Mouse (Mus musculus): ENCODE data around the gene Mrpl52.
A peak's percentile ranks its signal among the peaks of the same experiment; 100 is the strongest.

Gene Mrpl52

DNA sequence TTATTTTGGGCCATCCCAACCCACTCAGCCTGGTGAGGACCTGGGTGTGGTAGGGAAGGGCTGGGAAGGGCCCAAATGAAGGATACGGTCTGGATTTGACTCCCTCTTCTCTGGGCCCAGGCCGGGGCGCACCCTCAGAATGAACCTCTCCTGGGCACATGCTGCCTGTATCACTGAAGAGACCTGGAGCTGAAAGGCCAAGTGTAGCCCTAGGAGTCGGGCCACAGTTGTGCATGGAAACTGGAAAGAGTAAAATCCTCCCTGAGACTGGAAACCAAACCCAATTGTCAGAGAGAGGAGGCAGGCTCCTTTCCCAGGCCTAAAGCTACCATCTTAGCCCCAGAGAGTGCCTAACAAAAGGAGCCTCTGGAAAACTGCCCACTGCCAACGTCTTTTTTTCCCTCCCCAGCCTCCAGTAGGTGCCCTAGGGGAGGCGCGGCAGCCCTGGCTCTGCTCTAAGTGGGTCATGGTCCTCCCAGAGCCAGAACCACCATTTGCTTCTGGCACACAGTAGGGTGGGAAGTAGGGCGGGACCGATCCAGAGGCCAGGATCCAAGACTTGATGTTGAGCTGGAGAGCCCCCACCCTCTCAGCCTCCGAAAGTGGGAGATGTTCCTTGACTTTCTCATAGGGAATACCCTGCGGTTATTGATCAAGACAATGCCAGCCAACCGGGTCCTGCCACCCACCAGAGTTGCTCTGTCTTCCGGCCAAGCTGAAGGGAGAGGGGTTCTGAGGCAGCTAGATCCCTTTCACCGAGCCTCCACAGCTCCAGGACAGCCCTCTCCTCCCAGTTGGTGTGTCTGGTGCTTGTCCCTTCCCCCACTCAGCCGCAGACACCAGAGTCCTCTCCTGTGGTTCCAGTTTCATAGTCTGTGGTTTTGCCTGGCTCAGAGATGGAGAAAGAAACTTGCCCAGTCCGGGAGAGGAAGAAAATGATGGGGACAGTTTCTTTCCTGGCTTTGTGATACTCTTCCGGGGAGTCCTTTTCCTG is 6.4 kb downstream of the Mrpl52 start:
- no peak for DNase-seq (ENCODE audit: low spot score in 2 of 2)

DNA sequence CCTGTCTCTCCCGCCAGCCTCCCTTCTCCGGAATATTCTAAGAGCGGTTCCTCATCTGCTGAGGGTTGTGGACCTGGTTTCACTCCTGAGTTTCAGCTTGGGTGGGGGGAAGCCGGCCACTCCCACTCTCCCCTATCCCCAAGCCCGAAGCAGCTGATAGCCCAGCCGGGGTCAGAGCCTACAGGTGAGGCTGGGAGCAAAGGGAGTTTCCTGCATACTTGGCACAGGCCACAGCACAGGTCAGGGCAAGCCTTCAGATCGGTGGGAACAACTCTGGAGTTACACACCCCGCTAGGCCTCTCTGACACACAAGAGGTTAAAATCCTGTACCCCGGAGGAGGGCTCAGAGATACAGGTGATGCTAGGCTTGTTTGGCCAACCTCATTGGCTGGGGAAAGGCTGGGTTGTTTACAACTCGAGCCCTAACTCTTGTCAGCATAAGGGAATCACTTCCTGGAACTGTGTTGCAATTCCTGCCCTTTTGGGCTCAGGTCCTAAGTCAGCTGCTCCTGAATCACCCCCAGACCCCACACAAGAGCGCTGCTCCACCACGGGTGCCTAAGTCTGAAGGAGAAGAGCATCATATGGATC is 7.3 kb downstream of the Mrpl52 start:
- no peak for DNase-seq (ENCODE audit: low spot score in 2 of 2)

DNA sequence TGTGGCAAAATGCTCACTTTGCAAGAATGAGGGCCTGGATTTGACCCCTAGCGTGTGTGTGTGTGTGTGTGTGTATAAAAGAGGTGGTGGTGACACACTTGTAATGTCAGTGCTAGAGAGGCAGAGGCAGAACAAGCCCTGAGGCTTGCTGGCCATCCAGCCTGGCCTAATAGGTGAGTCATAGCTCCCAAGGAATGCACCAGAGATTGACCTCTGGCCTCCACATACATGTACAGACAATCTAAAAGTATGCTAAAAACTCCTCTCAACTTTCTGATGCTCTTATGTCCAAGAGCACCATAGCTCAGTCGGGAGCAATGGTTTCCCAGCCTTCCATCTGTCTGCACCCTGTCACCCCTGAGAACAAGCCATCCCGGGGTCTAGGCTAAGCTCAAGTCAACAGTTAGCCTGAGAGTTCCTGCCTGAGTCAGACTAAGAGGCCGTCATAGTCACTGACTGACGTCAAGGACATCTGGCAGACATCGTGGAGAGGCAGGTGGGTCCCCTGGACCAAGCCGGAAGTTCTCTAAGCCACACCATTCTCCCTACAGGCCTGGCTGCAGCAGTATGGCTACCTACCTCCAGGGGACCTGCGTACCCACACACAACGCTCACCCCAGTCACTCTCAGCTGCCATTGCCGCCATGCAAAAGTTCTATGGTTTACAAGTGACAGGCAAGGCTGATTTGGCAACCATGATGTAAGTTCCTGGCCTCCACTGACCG is 8.6 kb downstream of the Mrpl52 start:
- no peak for DNase-seq (ENCODE audit: low spot score in 2 of 2)

DNA sequence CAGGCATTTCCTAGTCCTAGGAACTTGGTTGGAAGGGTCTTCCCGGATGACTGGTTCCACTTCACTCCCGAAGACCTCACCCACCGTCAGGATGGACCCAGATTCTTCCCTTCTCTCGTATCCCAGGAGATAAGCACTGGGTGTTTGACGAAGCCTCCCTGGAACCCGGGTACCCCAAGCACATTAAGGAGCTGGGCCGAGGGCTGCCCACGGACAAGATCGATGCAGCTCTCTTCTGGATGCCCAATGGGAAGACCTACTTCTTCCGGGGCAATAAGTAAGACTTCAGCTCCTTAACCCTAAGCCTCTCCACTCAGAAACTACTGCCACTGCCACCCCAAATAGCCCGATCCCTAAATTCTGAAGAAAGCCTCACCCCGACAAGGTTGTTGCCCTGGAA is 12.4 kb downstream of the Mrpl52 start:
- no peak for DNase-seq (ENCODE audit: low spot score in 2 of 2)

DNA sequence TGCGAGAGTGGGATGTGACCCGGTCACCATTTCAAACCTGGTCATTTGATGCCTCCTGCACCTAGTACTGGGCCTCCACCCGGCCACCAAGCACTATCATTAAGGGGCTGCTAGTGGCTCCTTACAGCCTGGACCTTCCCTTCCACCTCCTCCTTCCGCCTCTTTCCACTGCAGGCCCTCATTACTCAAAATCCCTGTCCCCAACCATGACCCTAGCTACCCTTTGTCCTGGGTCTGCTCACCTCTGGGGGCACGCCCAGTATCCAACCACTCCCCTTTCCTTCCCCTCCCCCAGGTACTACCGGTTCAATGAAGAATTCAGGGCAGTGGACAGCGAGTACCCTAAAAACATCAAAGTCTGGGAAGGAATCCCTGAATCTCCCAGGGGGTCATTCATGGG is 12.9 kb downstream of the Mrpl52 start:
- no peak for DNase-seq (ENCODE audit: low spot score in 2 of 2)

DNA sequence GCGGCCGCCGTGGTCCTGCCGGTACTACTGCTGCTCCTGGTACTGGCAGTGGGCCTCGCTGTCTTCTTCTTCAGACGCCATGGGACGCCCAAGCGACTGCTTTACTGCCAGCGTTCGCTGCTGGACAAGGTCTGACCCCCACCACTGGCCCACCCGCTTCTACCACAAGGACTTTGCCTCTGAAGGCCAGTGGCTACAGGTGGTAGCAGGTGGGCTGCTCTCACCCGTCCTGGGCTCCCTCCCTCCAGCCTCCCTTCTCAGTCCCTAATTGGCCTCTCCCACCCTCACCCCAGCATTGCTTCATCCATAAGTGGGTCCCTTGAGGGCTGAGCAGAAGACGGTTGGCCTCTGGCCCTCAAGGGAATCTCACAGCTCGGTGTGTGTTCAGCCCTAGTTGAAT is 13.8 kb downstream of the Mrpl52 start:
- no peak for DNase-seq (ENCODE audit: low spot score in 2 of 2)

DNA sequence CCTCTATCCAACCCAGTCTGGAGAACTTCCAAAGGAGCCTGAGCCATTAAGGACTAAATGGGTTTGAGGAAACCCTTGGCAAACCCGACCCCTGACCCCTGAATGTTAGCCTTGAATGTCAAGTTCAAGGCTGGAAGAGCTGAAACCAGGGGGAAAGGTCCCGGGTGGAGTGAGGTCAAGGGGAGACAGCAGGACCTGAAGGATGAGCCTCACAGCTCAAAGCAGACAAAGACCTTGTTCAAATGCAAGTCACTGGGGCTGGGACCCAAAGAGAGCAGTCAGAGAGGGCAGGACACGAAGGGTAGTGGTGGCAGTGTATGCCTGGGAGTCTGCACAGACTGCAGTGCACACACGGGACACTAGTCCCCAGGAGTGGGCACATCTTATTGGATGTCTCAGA is 14.7 kb downstream of the Mrpl52 start:
- DNase-seq (ENCODE audit: low spot score in 2 of 2), result no peak

DNA sequence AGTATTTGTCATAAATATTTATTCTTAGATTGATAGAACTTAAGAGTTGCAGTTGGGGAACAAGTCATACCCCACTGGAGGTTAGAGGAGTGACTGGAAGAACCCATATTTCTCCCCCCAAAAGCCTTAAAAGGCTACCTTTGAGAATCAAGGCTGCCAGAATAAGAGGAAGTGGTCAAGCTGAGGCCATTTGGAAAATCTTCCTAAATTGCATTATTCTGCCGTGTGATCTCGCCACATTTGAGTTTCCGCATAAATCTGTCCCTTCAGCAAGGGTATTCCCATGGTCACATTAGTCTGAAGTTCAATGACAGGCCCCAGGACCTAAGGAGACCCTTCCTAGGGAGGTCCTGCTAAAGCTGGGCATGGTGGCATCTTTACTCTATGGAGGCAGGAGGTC is 15.8 kb downstream of the Mrpl52 start:
- DNase-seq (ENCODE audit: low spot score in 2 of 2), result no peak

DNA sequence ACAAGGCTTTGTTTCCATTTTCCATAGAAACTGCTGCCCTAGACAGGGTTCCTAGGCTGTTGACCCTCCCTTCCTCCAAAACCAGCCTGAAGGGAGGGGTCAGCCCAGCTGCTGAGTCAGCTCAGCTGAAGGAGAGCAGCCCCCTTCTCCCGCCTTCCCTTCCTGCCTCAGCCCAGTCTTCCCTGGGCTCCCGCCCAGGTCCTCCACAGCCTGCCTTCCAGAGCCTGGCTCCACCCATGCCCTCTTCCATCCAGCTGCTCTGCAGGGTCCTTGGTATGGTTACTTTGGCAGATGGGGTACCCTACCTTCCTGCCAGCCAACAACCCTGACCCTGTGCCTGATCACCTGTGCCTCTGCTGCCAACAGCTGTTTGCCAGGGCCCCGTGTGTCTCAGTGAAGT is 16.5 kb downstream of the Mrpl52 start:
- DNase-seq (ENCODE audit: low spot score in 2 of 2), result no peak

DNA sequence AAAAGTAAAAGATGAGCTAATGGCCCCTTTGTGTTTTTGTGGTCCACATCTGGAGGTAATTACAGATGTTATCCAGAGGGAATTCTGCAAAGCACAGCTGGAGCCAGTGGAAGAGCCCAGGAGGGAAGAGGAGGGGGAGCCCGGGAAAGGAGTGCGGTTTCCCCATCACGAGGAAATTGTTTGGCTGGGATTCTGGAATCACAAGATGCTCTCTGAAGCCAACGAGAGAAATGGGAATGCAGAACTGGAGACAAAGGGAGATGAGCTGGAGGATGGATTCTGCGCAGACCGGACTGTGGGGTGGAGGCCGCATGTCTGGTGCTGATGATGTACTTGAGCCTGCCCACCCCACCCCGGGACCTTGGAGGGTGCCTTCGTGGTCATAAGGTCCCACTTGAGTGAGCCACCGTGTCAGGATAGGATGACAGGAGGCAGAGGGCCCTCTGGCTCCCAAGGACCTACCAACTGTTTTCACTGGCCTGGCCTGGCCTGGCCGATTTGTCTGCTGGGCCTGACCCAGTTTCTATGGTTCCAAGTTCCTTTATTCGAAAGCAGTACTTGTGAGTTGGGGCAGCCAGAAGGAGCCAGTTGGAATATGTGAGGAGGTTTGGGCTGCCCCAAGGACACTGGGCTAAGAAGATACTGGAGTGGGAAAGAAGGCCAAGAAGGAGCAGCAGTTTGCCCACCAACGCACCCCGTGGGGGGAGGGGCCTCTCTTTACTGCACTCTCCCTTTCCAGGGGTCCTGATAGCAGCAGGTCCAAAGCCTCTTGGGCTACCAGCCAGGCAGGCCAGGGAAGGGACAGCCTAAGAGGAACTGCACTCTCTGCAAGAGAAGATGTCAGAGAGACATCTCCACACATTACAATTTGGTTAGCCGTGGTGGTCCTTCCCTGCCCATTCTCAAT is 17.3 kb downstream of the Mrpl52 start:
- DNase-seq (ENCODE audit: low spot score in 2 of 2), result no peak

DNA sequence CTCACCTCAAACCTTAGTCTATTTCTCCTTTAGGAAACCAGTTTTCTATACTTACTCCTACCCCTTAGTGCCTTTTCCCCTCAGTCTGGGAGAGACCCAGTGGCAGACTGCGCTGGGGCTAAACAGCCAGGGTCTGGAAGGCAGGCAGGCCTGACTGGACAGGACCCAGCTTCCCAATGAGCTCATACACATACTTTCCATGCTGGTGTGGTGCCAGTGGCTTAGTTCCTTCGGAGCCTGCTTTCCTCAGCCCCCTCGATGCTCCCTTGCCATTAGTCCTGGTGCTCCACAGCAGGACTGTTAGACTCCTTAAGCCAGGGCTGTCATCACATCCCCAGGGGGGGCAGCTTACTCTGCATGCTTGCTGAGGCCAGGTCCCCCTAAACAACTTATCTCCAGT is 18.8 kb downstream of the Mrpl52 start:
- no peak for DNase-seq (ENCODE audit: low spot score in 2 of 2)

DNA sequence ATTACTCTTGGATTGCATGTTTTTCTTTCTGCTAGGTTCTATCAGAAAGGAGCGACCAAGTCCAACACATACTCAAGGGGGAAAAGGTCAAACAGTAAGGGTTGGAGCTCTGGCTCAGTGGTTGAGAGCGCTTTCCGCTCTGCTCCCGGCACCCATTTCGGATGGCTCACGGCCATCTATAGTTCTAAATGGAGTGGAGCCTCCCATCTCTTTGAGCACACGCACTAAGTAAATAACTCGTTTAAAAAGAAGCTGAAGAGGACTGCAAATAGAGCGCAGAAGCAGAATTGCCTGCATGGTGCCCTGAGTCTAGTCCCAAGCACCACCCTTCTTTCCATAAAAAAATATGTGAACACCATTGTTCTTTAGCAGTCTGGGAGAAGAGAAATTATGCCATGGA is 26.9 kb downstream of the Mrpl52 start:
- no peak for DNase-seq (ENCODE audit: low spot score in 2 of 2)

DNA sequence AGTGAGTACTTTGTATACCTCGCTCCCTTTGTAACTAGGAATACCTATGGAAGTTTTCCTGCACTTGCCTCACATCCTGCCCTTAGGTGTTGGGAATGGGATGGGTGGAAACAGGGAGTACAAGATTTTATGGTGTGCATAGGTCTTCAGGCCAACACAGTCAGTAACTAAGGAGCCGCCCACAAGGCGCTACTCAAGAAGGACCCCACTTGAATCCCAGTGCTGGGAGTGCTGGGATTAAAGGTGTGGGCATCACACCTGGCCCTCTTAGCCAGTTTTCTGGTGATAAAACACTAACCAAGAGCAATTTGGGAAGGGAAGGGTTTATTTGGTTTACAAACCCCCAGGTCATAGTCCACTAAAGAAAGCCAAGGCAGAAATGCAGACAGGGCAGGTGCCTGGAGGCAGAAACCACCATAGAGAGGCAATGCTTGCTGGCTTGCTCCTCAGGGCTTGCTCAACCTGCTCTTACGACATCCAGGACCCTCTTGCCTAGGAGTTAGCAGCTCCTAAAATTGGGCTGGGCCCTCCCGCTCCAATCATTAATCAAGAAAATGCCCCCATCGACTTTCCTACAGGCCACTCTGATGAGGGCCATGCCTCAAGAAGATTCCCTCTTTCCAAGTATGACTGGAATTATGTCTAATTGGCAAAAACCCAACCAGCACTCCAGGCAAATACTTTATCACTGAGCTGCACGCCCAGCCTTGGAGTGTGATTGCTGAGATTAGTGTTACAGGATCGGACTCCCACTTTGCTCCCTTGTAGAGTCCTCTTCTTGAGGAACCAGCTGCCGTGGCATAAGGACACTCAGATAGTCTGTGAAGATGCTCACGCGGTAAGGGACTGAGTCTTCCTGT is 28.2 kb downstream of the Mrpl52 start:
- no peak for DNase-seq (ENCODE audit: low spot score in 2 of 2)

DNA sequence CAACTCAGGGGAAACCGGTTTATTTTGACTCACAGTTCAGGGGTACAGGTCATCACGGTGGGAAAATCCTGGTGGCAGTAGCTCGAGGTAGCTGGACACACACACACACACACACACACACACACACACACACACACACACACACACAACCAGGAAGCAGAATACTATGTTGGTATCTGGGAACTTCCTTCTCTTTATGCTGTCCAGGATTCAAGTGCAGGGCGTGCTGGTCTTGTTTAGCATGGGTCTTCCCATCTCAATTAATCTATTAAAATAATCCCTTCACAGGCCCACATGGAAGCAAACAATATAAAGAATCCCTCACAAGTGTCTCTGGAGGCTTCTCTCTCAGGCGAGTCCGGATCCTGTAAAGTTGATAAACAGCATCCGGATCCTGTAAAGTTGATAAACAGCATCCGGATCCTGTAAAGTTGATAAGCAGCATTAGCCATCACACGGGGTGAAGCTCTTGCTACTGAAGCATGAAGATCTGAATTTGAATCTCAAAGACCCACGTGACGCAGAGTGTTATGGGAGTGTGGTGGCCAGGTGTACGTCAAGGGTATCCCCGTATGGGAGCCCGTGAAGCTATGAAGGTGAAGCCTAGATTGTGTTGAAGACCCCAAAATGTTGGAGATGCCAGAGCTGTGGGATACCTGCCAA is 31.3 kb downstream of the Mrpl52 start:
- DNase-seq (ENCODE audit: low spot score in 2 of 2), result no peak

DNA sequence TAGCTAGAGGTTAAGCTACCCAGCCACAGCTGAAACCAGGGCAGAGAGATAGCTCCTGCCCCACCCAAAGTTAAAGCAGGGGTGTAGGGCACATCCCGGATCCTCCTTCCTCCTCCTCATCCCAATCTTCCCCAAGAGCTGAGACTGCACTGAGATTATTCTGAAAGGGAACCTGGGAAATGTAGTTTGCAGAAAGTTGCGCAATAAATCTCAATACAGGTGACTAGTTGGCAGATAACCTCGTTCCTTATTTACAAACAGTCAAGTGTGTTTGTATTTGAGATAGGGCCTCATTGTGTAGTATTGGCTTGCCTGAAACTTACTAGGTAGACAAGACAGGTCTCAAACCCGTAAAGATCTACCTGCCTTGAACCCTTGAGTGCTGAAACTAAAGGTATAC is 35.4 kb downstream of the Mrpl52 start:
- DNase-seq (ENCODE audit: low spot score in 2 of 2), result no peak

DNA sequence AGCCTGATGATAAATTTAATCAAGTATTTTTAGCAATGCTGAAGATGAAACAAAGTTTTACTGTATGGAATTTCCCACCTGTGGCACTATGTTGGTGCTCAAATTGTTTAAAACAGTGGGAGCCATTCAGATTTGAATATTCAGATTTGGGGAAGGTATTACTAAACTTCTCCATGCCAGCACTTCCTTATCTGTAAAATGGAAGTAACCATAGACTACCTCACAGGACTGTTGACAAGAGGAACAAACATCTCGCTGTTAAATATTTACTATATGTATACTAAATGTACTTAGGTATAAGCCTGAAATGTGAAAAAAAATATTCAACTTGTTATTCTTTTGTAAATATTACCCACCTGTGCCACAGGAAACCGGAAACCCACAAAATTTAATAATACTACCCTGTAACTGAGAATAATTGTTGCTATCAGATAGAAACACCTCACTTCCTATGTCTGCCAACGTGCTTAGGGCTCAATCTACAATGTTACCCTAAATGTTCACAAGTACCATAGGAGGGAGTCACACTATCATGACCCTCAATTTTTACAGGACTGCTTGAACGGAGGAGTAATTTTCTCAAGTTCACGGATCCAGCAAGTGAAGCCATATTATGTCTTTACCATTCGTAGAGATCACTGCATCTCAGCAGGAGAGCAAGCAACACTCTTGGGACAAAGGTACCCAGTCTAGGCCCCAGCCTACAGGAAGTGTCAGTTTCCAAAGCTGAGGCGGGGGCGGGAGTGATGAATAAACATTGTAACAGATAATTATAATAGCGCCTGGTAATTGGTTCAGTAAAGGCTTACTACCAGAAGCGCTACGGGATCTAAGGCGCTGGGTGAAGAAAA is 36.6 kb downstream of the Mrpl52 start:
- DNase-seq (ENCODE audit: low spot score in 2 of 2), result no peak

DNA sequence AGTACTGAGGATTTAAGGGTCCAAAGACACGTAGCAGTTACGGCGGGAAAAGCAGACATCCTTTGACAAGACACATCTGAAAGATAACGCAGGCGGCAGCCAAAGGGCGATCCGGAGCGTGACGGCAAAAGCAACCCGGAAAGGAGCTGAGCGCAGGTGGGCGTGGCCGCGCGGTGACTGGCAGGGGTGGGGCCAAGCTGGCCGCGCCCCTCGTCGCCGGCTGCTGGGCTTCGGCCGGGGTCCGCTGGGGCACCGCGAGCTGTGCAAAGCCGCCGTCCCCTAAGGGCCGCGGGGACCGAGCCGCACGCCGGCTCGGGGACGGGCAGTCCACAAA is 37.2 kb downstream of the Mrpl52 start, which contains the start of gene Lrp10:
Lrp10 (plus strand) TSS at position 179 of the 334 bp plus-strand sequence.
- DNase-seq (ENCODE audit: low spot score in 2 of 2), result peak; percentile 92 to 94

DNA sequence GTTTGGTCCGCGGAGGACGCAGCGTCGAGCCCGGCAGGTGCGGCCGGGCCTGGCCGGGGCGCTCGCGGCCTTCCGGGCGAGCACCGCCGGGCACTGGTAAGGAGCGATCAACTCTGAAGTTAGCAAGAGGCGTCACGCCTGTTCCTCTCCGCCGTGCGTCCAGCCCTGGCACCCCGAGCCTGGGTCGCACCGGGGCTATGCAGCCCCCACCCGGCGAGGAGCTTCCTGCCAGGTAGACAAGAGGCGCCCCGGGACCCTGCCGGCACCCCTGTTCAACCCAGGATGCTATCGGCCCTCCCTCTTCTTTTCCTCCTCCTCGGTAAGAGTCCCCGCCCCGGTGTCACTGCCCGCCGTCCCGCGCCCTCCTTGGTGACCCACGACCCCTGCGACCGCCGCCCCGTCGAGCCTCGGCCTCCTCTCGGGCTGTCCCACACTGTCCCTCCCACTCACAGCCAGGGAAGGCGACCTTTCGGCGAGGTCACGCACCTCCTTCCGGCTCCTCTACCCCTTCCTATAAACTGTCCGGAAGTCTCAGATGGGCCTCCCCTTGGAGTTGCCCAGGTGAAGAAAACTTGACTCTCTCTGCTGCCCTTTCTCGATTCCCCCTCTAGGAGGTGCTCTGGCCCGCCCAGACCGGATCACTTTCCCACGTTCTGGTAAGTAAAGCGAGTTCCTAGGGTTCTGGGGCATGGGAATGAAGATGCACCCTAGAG is 37.7 kb downstream of the Mrpl52 start:
- peak; percentile 82 to 83 for DNase-seq (ENCODE audit: low spot score in 2 of 2)

All from spleen, postnatal 36 days (tissue).